Mouse (Mus musculus) midbrain, postnatal 0 days (tissue): ENCODE measurements around the gene Mfsd6l. TPM values are rescaled to one million over a fixed set of nuclear protein-coding genes. Genes with fewer than 3 reads are reported as not detected.

Experiments used
- ATAC-seq: fragments of 200-750 bp; cut with Nextera tagmentation; 2 replicates; pipeline ENCODE4 v1.8.0; 2017; ENCODE audit warnings: moderate number of reproducible peaks, mild to moderate bottlenecking, moderate TSS enrichment, moderate library complexity; ENCODE audit not compliant: low FRiP score
- DNase-seq: peaks from one replicate; pipeline ENCODE4 v3.0.0-alpha.2; 2015; ENCODE audit warnings: low spot score
- H3K27ac ChIP-seq: fragments of 300-500 bp; sonication (generic); 2 replicates; pipeline ENCODE4 v1.5.1; 2014; ENCODE audit warnings: low read depth, mild to moderate bottlenecking, low read length, mixed read lengths
- H3K27me3 ChIP-seq: fragments of 300-500 bp; sonication (generic); 2 replicates; pipeline ENCODE4 v1.6.1; 2014; ENCODE audit warnings: low read length, control low read depth, mixed read lengths; ENCODE audit not compliant: insufficient read depth
- H3K36me3 ChIP-seq: fragments of 300-500 bp; sonication (generic); 2 replicates; pipeline ENCODE4 v1.6.1; 2014; ENCODE audit warnings: low read length, control low read depth, mixed read lengths; ENCODE audit not compliant: insufficient read depth
- H3K4me1 ChIP-seq: fragments of 300-500 bp; sonication (generic); 2 replicates; pipeline ENCODE4 v1.6.1; 2014; ENCODE audit warnings: mild to moderate bottlenecking, control low read depth, antibody characterized with exemption, low read length, mixed read lengths; ENCODE audit not compliant: insufficient read depth
- H3K4me2 ChIP-seq: fragments of 300-500 bp; sonication (generic); 2 replicates; pipeline ENCODE4 v1.6.1; 2014; ENCODE audit warnings: low read depth, mild to moderate bottlenecking, low read length, mixed read lengths; ENCODE audit not compliant: poor library complexity, severe bottlenecking
- H3K4me3 ChIP-seq: fragments of 300-500 bp; sonication (generic); 2 replicates; pipeline ENCODE4 v1.5.1; 2014; ENCODE audit warnings: low read depth, mild to moderate bottlenecking, low read length, moderate library complexity
- H3K9ac ChIP-seq: fragments of 300-500 bp; sonication (generic); replicated peaks from 2 replicates; pipeline ENCODE4 v1.6.1; 2014; ENCODE audit warnings: mild to moderate bottlenecking, low read length, moderate library complexity, mixed read lengths; ENCODE audit not compliant: poor library complexity, severe bottlenecking
- H3K9me3 ChIP-seq: fragments of 300-500 bp; sonication (generic); 2 replicates; pipeline ENCODE4 v1.6.1; 2016; ENCODE audit warnings: low read length, control low read depth
- CTCF ChIP-seq: IDR thresholded peaks from 2 replicates; pipeline ENCODE4 v1.5.1; 2016; ENCODE audit warnings: antibody characterized with exemption, mild to moderate bottlenecking
- WGBS: fragments of 180-500 bp; shearing (Covaris S2); extraction: QIAGEN DNeasy Blood & Tissue Kit; methylation state at CpG from one replicate; pipeline ENCODE4 v1.1.7; 2014; 5-methylcytosine and 5-hydroxymethylcytosine counted together
- polyA plus RNA-seq: library from polyadenylated mRNA; unstranded; fragments of >200 nt; fragmentation: Nextera tagmentation; extraction: Ambion mirVana; gene quantifications from 2 replicates; pipeline ENCODE4 v1.2.1, GENCODE M21; 2015
- total RNA-seq: library from RNA; depleted of rRNA; stranded (reverse); fragments of >200 nt; gene quantifications from 2 replicates; pipeline ENCODE4 v1.2.3, GENCODE M21; 2014; rRNA removed

Gene Mfsd6l
- total and polyA plus RNA-seq, 2 experiments from 2014 or later: 0.11 to 0.19 TPM

- Histone ChIP-seq H3K27ac (no peak overlapping the region), H3K9ac (no peak overlapping the region), H3K36me3 (no peaks in the 10 kb centered on the region), H3K4me3 (no peak overlapping the region), H3K9me3 (no peaks in the 10 kb centered on the region), H3K4me1 (peaks cover 4% of the 10 kb centered on the region; the same call in 1 of the 2 replicates), H3K4me2 (no peak overlapping the region), H3K27me3 (no peaks in the 10 kb centered on the region)
- TF ChIP-seq CTCF: no peak
- ATAC-seq: no peak
- whole genome bisulfite sequencing: 41% methylated on average over 6 of the region's 6 CpGs
- no peak for DNase-seq
Measured at GRCm38 (mm10) chr11:68600551-68601021, 44.6 kb downstream of the Mfsd6l start.

- H3K9ac ChIP-seq: no peak overlapping the region
- DNase-seq: peak; percentile 63
- WGBS: 11% methylated on average over 9 of the region's 9 CpGs
Measured at GRCm38 (mm10) chr11:68601486-68601991, 45.6 kb downstream of the Mfsd6l start.

GRCm38 (mm10) chr11:68602200-68602931 lies 46.4 kb downstream of the Mfsd6l start:
- Histone ChIP-seq H3K36me3 (no peaks in the 10 kb centered on the region), H3K4me3 (no peak overlapping the region), H3K27me3 (no peaks in the 10 kb centered on the region), H3K27ac (no peak overlapping the region), H3K4me2 (no peak overlapping the region), H3K9me3 (no peaks in the 10 kb centered on the region), H3K9ac (no peak overlapping the region), H3K4me1 (peaks cover 4% of the 10 kb centered on the region; the same call in 1 of the 2 replicates)
- ATAC-seq (no peak), DNase-seq (no peak)
- TF ChIP-seq CTCF: no peak
- WGBS: 21% methylated on average over 8 of the region's 8 CpGs

More at GRCm38 (mm10) chr11:68601486-68601991, 45.6 kb downstream of the Mfsd6l start:
- no peak for TF ChIP-seq CTCF
- no peaks in the 10 kb centered on the region for H3K9me3 ChIP-seq
- H3K4me3 ChIP-seq: no peak overlapping the region
- H3K27ac ChIP-seq: no peak overlapping the region
- H3K36me3 ChIP-seq: no peaks in the 10 kb centered on the region
- no peaks in the 10 kb centered on the region for H3K27me3 ChIP-seq
- no peak for ATAC-seq
- no peak overlapping the region for H3K4me2 ChIP-seq
- peaks cover 4% of the 10 kb centered on the region; the same call in 1 of the 2 replicates for H3K4me1 ChIP-seq

- Histone ChIP-seq H3K9ac (no peak overlapping the region), H3K4me2 (no peak overlapping the region), H3K36me3 (no peaks in the 10 kb centered on the region), H3K27ac (no peak overlapping the region), H3K4me3 (no peak overlapping the region), H3K4me1 (no peaks in the 10 kb centered on the region; the same call in 1 of the 2 replicates), H3K9me3 (no peaks in the 10 kb centered on the region), H3K27me3 (no peaks in the 10 kb centered on the region)
- ATAC-seq (no peak), DNase-seq (no peak)
- TF ChIP-seq CTCF: no peak
- 88% methylated on average over 2 of the region's 2 CpGs for WGBS
Measured at GRCm38 (mm10) chr11:68607046-68607445, 51.1 kb downstream of the Mfsd6l start.

Other genes with a start within 250 kb of the Mfsd6l start
- 66.4 and 69.1 TPM in 2 replicates for gene Ntn1, start 155.4 kb upstream of the Mfsd6l start, total RNA-seq
- gene Ntn1, start 155.4 kb upstream of the Mfsd6l start, polyA plus RNA-seq: 9.6 and 9.7 TPM in 2 replicates
- 1.0 and 1.4 TPM in 2 replicates for gene Pik3r5, start 124.1 kb upstream of the Mfsd6l start, total RNA-seq
- gene Pik3r5, start 124.1 kb upstream of the Mfsd6l start, polyA plus RNA-seq: 0.23 and 0.52 TPM in 2 replicates
- 1.8 and 2.2 TPM in 2 replicates for gene Pik3r6, start 53.2 kb upstream of the Mfsd6l start, total RNA-seq
- 1.2 and 1.5 TPM in 2 replicates for gene Pik3r6, start 53.2 kb upstream of the Mfsd6l start, polyA plus RNA-seq
- gene Ccdc42, start 30.8 kb downstream of the Mfsd6l start, total RNA-seq: 0.33 TPM in 1 of 2 replicates, not detected in the other
- gene Ccdc42, start 30.8 kb downstream of the Mfsd6l start, polyA plus RNA-seq: 0.37 and 0.51 TPM in 2 replicates
- 212 and 217 TPM in 2 replicates for gene Myh10, start 135.4 kb downstream of the Mfsd6l start, total RNA-seq
- 64.8 and 68.0 TPM in 2 replicates for gene Myh10, start 135.4 kb downstream of the Mfsd6l start, polyA plus RNA-seq